Mouse (Mus musculus) midbrain, embryonic 11.5 days (tissue): ENCODE results near the gene Frk. TPM values are rescaled to one million over a fixed set of nuclear protein-coding genes. Genes with fewer than 3 reads are reported as not detected.
A peak's percentile ranks its signal among the peaks of the same experiment; 100 is the strongest.
"Not testable (repeated sequence)": the region's sequence is repeated elsewhere in the genome, so short reads cannot be mapped to it uniquely, and the experiment has no call there.

Experiments used
- ATAC-seq: fragments of 200-750 bp; cut with Nextera tagmentation; 2 replicates; pipeline ENCODE4 v1.8.0; 2017; ENCODE audit warnings: moderate TSS enrichment, moderate library complexity; ENCODE audit not compliant: low FRiP score
- DNase-seq: peaks from one replicate; pipeline ENCODE4 v3.0.0; 2015; ENCODE audit warnings: low spot score; ENCODE audit errors: missing footprints
- H3K27ac ChIP-seq: fragments of 300-500 bp; sonication (generic); 2 replicates; pipeline ENCODE4 v1.5.1; 2014; ENCODE audit warnings: low read depth, low read length
- H3K27me3 ChIP-seq: fragments of 300-500 bp; sonication (generic); 2 replicates; pipeline ENCODE4 v1.6.1; 2014; ENCODE audit warnings: mild to moderate bottlenecking, low read length, moderate library complexity, mixed read lengths; ENCODE audit not compliant: control insufficient read depth, insufficient read depth
- H3K36me3 ChIP-seq: fragments of 300-500 bp; sonication (generic); 2 replicates; pipeline ENCODE4 v1.6.1; 2014; ENCODE audit warnings: mild to moderate bottlenecking, low read length, moderate library complexity, mixed read lengths; ENCODE audit not compliant: control insufficient read depth, insufficient read depth
- H3K4me1 ChIP-seq: fragments of 300-500 bp; sonication (generic); 2 replicates; pipeline ENCODE4 v1.6.1; 2014; ENCODE audit warnings: low read length; ENCODE audit not compliant: control insufficient read depth, insufficient read depth
- H3K4me2 ChIP-seq: fragments of 300-500 bp; sonication (generic); 2 replicates; pipeline ENCODE4 v1.6.1; 2014; ENCODE audit warnings: mild to moderate bottlenecking, moderate library complexity
- H3K4me3 ChIP-seq: fragments of 300-500 bp; sonication (generic); 2 replicates; pipeline ENCODE4 v1.5.1; 2014; ENCODE audit warnings: low read depth, low read length
- H3K9ac ChIP-seq: fragments of 300-500 bp; sonication (generic); 2 replicates; pipeline ENCODE4 v1.6.1; 2014; ENCODE audit warnings: low read length
- H3K9me3 ChIP-seq: fragments of 300-500 bp; sonication (generic); 2 replicates; pipeline ENCODE4 v1.6.1; 2016; ENCODE audit warnings: low read length; ENCODE audit not compliant: control insufficient read depth
- WGBS: fragments of 180-500 bp; shearing (Covaris S2); extraction: QIAGEN DNeasy Blood & Tissue Kit; methylation state at CpG from one replicate; pipeline ENCODE4 v1.1.7; 2014; 5-methylcytosine and 5-hydroxymethylcytosine counted together
- polyA plus RNA-seq: library from polyadenylated mRNA; unstranded; fragments of >200 nt; fragmentation: Nextera tagmentation; extraction: Ambion mirVana; gene quantifications from 2 replicates; pipeline ENCODE4 v1.2.1, GENCODE M21; 2014

Frk gene
- 1.9 and 2.0 TPM in 2 replicates for polyA plus RNA-seq

- Histone ChIP-seq H3K27me3 (no peaks in the 10 kb centered on the region), H3K4me1 (no peaks in the 10 kb centered on the region), H3K9me3 (no peaks in the 10 kb centered on the region), H3K36me3 (no peaks in the 10 kb centered on the region), H3K4me2 (no peak within 1 kb of the TSS), H3K27ac (no peak within 1 kb of the TSS), H3K4me3 (no peak within 1 kb of the TSS), H3K9ac (no peak within 1 kb of the TSS)
- DNase-seq, result no peak
- ATAC-seq, result 0 out of 2 replicates have a peak, but pooled peaks have one; percentile 38
- 42% methylated on average over 11 of the region's 11 CpGs for WGBS
Measured at GRCm38 (mm10) chr10:34483297-34484013, at the start of gene Frk. Gene Frk (plus strand): TSS chr10:34483399.

GRCm38 (mm10) chr10:34434191-34434590 lies 49.0 kb upstream of the Frk start:
- not testable (repeated sequence) for H3K9me3 ChIP-seq, H3K27me3 ChIP-seq, H3K36me3 ChIP-seq, H3K9ac ChIP-seq, H3K4me1 ChIP-seq, H3K4me2 ChIP-seq, H3K4me3 ChIP-seq, H3K27ac ChIP-seq, ATAC-seq, DNase-seq
- 92% methylated on average over 6 of the region's 14 CpGs for WGBS

GRCm38 (mm10) chr10:34449469-34449868 lies 33.7 kb upstream of the Frk start:
- 71% methylated on average over 1 of the region's 1 CpGs for WGBS
- ATAC-seq, result no peak
- Histone ChIP-seq H3K27me3 (no peaks in the 10 kb centered on the region), H3K4me3 (no peak overlapping the region), H3K27ac (no peak overlapping the region), H3K36me3 (no peaks in the 10 kb centered on the region), H3K4me1 (no peaks in the 10 kb centered on the region), H3K9ac (no peak overlapping the region), H3K9me3 (no peaks in the 10 kb centered on the region), H3K4me2 (no peak overlapping the region)
- no peak for DNase-seq

- no peak overlapping the region for H3K27ac ChIP-seq
- no peak for ATAC-seq
- no peak overlapping the region for H3K4me2 ChIP-seq
- H3K4me1 ChIP-seq, result no peaks in the 10 kb centered on the region
- no peaks in the 10 kb centered on the region for H3K36me3 ChIP-seq
- H3K9me3 ChIP-seq, result no peaks in the 10 kb centered on the region
- 87% methylated on average over 4 of the region's 4 CpGs for WGBS
- H3K4me3 ChIP-seq, result no peak overlapping the region
- no peak for DNase-seq
- no peak overlapping the region for H3K9ac ChIP-seq
- no peaks in the 10 kb centered on the region for H3K27me3 ChIP-seq
Measured at GRCm38 (mm10) chr10:34461451-34461850, 21.7 kb upstream of the Frk start.

GRCm38 (mm10) chr10:34464321-34464720 lies 18.9 kb upstream of the Frk start:
- H3K36me3 ChIP-seq, result no peaks in the 10 kb centered on the region
- no peak for ATAC-seq
- no peaks in the 10 kb centered on the region for H3K9me3 ChIP-seq
- WGBS, result 92% methylated on average over 4 of the region's 4 CpGs
- DNase-seq, result no peak
- H3K27me3 ChIP-seq, result no peaks in the 10 kb centered on the region
- H3K4me2 ChIP-seq, result no peak overlapping the region
- no peaks in the 10 kb centered on the region for H3K4me1 ChIP-seq
- H3K27ac ChIP-seq, result no peak overlapping the region
- H3K9ac ChIP-seq, result no peak overlapping the region
- no peak overlapping the region for H3K4me3 ChIP-seq

- WGBS, result 44% methylated on average over 2 of the region's 2 CpGs
- H3K4me2 ChIP-seq, result no peak overlapping the region
- no peak overlapping the region for H3K4me3 ChIP-seq
- ATAC-seq, result no peak
- H3K9ac ChIP-seq, result no peak overlapping the region
- no peak overlapping the region for H3K27ac ChIP-seq
- no peaks in the 10 kb centered on the region for H3K27me3 ChIP-seq
- no peak for DNase-seq
- no peaks in the 10 kb centered on the region for H3K9me3 ChIP-seq
- no peaks in the 10 kb centered on the region for H3K4me1 ChIP-seq
- H3K36me3 ChIP-seq, result no peaks in the 10 kb centered on the region
Measured at GRCm38 (mm10) chr10:34469037-34469436, 14.2 kb upstream of the Frk start.

GRCm38 (mm10) chr10:34479942-34480455 lies 3.2 kb upstream of the Frk start:
- Histone ChIP-seq H3K4me1 (no peaks in the 10 kb centered on the region), H3K36me3 (no peaks in the 10 kb centered on the region), H3K4me3 (no peak overlapping the region), H3K9ac (no peak overlapping the region), H3K9me3 (no peaks in the 10 kb centered on the region), H3K27ac (no peak overlapping the region), H3K4me2 (no peak overlapping the region), H3K27me3 (no peaks in the 10 kb centered on the region)
- ATAC-seq (no peak), DNase-seq (no peak)
- 84% methylated on average over 4 of the region's 4 CpGs for WGBS

- no peak overlapping the region for H3K9ac ChIP-seq
- H3K36me3 ChIP-seq, result no peaks in the 10 kb centered on the region
- WGBS, result 83% methylated on average over 14 of the region's 14 CpGs
- H3K9me3 ChIP-seq, result no peaks in the 10 kb centered on the region
- no peak overlapping the region for H3K27ac ChIP-seq
- H3K27me3 ChIP-seq, result no peaks in the 10 kb centered on the region
- H3K4me3 ChIP-seq, result no peak overlapping the region
- DNase-seq (peak; percentile 85), ATAC-seq (no peak)
- H3K4me1 ChIP-seq, result no peaks in the 10 kb centered on the region
- H3K4me2 ChIP-seq, result no peak overlapping the region
Measured at GRCm38 (mm10) chr10:34484014-34484411, 814 bp downstream of the Frk start.

- H3K9me3 ChIP-seq, result no peaks in the 10 kb centered on the region
- H3K9ac ChIP-seq, result no peak overlapping the region
- H3K4me1 ChIP-seq, result no peaks in the 10 kb centered on the region
- H3K4me3 ChIP-seq, result no peak overlapping the region
- no peak overlapping the region for H3K27ac ChIP-seq
- no peaks in the 10 kb centered on the region for H3K36me3 ChIP-seq
- 67% methylated on average over 4 of the region's 4 CpGs for WGBS
- no peaks in the 10 kb centered on the region for H3K27me3 ChIP-seq
- ATAC-seq (no peak), DNase-seq (no peak)
- no peak overlapping the region for H3K4me2 ChIP-seq
Measured at GRCm38 (mm10) chr10:34485079-34485478, 1.9 kb downstream of the Frk start.
